Mouse (Mus musculus) ovary, adult 18-20 months (tissue): ENCODE data around the gene Mettl11b.

ENCODE experiments used
- DNase-seq: peaks from one replicate; pipeline ENCODE4 v3.0.0; 2022; ENCODE audit warnings: low spot score, mixed read lengths

Gene Mettl11b

DNA sequence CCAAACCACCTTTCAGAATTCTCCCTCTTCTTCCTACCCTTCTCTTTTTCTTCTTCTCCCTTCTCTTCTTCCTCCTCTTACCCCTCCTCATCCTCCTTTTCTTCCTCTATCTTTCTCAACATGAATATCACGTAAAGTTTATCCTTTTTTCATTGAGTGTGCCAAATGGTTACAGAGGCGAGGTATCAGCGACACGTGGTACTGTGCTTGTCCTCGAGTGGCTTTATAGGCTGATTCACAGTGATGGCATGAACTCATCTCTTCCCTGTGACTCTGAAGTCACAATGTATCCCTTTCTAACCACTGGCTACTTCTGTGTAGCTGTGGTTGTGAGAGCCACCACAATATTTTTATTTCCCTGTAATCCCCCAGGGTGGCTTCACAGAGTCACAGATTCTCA lies 68.6 kb downstream of the Mettl11b start:
- no peak for DNase-seq
